In genomic region chr11:74768045-74768444, GRCm38 (mm10) we compare ENCODE assay signal across 8 mouse cellular contexts. TPM values are rescaled to one million over a fixed set of nuclear protein-coding genes. Genes with fewer than 3 reads are reported as not detected.
A peak's percentile ranks its signal among the peaks of the same experiment; 100 is the strongest.
DNase-seq lines count a peak whose midpoint lies in the region; ATAC-seq and TF ChIP-seq lines count a peak whose summit lies in the region.

No protein-coding gene starts in this region.

- no peak overlapping the region for H3K9ac ChIP-seq in kidney, embryonic 14.5 days (ENCODE audit: low read depth, low read length)

- TF ChIP-seq CTCF in kidney, adult 2 months (conservative IDR thresholded peaks at IDR 0.05; ENCODE audit: insufficient read depth, insufficient read length, low read depth, low read length): peak; percentile 67
- peak; percentile 70 for TF ChIP-seq CTCF in bone marrow, adult 2 months (IDR thresholded peaks at IDR 0.05; ENCODE audit: control insufficient read depth, insufficient read depth, low read length)
- TF ChIP-seq CTCF in small intestine, adult 2 months (IDR thresholded peaks at IDR 0.05; ENCODE audit: extremely low read depth, insufficient read length, insufficient replicate concordance, low read depth, low read length): peak; percentile 57; the same call in 1 of the 2 replicates

- H3K27me3 ChIP-seq in kidney, adult 2 months (replicated peaks; ENCODE audit: control insufficient read depth, insufficient read depth, low read length): no peaks in the 10 kb centered on the region
- no peaks in the 10 kb centered on the region for H3K27me3 ChIP-seq in kidney, embryonic 14.5 days (ENCODE audit: control insufficient read depth, insufficient read depth, low read length)
- no peaks in the 10 kb centered on the region for H3K27me3 ChIP-seq in small intestine, adult 2 months (ENCODE audit: control insufficient read depth, insufficient read depth, low read length)

- no peaks in the 10 kb centered on the region for H3K36me3 ChIP-seq in kidney, adult 2 months (ENCODE audit: control insufficient read depth, insufficient read depth, low read length)
- H3K36me3 ChIP-seq in kidney, embryonic 14.5 days (ENCODE audit: control insufficient read depth, insufficient read depth, low read length): no peaks in the 10 kb centered on the region
- no peaks in the 10 kb centered on the region for H3K36me3 ChIP-seq in small intestine, adult 2 months (ENCODE audit: control insufficient read depth, insufficient read depth, low read length)

- WGBS in kidney, adult 2 months: 46% methylated on average over 6 of the region's 6 CpGs
- 43% methylated on average over 5 of the region's 6 CpGs for WGBS in kidney, embryonic 14.5 days
- 47% methylated on average over 6 of the region's 6 CpGs for WGBS in bone marrow, adult 2 months
- WGBS in small intestine, adult 2 months: 43% methylated on average over 6 of the region's 6 CpGs

- H3K4me3 ChIP-seq in kidney, adult 2 months (ENCODE audit: insufficient read depth, low read depth, low read length): no peak overlapping the region
- no peak overlapping the region for H3K4me3 ChIP-seq in kidney, embryonic 14.5 days (ENCODE audit: low read length)
- H3K4me3 ChIP-seq in bone marrow, adult 2 months (replicated peaks; ENCODE audit: control insufficient read depth, low read depth, low read length): no peak overlapping the region
- H3K4me3 ChIP-seq in small intestine, adult 2 months (ENCODE audit: low read depth, low read length): no peak overlapping the region

- ATAC-seq in CD4-positive, CD25-positive, alpha-beta regulatory T cell, adult 4 months: no peak
- ATAC-seq in kidney, embryonic 14.5 days (ENCODE audit: low FRiP score, low TSS enrichment): no peak

- no peak for TF ChIP-seq POLR2A in kidney, adult 2 months (IDR thresholded peaks at IDR 0.05; ENCODE audit: low read depth, low read length)
- TF ChIP-seq POLR2A in bone marrow, adult 2 months (IDR thresholded peaks at IDR 0.05; ENCODE audit: borderline replicate concordance, control insufficient read depth, low read depth, low read length): no peak
- TF ChIP-seq POLR2A in small intestine, adult 2 months (IDR thresholded peaks at IDR 0.05; ENCODE audit: low read depth, low read length): no peak

- no peaks in the 10 kb centered on the region for H3K9me3 ChIP-seq in kidney, embryonic 14.5 days (ENCODE audit: control insufficient read depth, low read length)

- H3K4me1 ChIP-seq in kidney, adult 2 months (ENCODE audit: control insufficient read depth, insufficient read depth, low read length): peaks cover 5% of the 10 kb centered on the region
- no peaks in the 10 kb centered on the region for H3K4me1 ChIP-seq in kidney, embryonic 14.5 days (ENCODE audit: control insufficient read depth, insufficient read depth, low read length)
- H3K4me1 ChIP-seq in bone marrow, adult 2 months (ENCODE audit: control insufficient read depth, insufficient read depth, low read length): peaks cover 2% of the 10 kb centered on the region; the same call in 1 of the 2 replicates
- 0 out of 2 replicates have a peak, but pooled peaks cover 2% of the 10 kb centered on the region for H3K4me1 ChIP-seq in small intestine, adult 2 months (ENCODE audit: control insufficient read depth, insufficient read depth, insufficient read length, low read length)

- H3K27ac ChIP-seq in kidney, adult 2 months (ENCODE audit: insufficient read depth, low read depth, low read length): no peak overlapping the region
- H3K27ac ChIP-seq in kidney, embryonic 14.5 days (ENCODE audit: low read depth, low read length): no peak overlapping the region
- no peak overlapping the region for H3K27ac ChIP-seq in bone marrow, adult 2 months (ENCODE audit: control insufficient read depth, insufficient read depth, low read depth, low read length, poor library complexity)
- no peak overlapping the region for H3K27ac ChIP-seq in small intestine, adult 2 months (ENCODE audit: insufficient read depth, low read depth, low read length)

- no peak overlapping the region for H3K4me2 ChIP-seq in kidney, embryonic 14.5 days (replicated peaks; ENCODE audit: low read depth, low read length)

- DNase-seq in CD4-positive, CD25-positive, alpha-beta regulatory T cell, adult 2 months (ENCODE audit: low read depth, low spot score): peak; percentile 76
- DNase-seq in kidney, adult 2 months: peak; percentile 61
- DNase-seq in kidney, postnatal 25 days: peak; percentile 54 to 68
- DNase-seq in layer of hippocampus, postnatal 14 days (ENCODE audit: low spot score in 2 of 2): no peak

RNA-seq across cellular contexts. Expression of gene Mettl16, which starts 2.6 kb away (rescaled TPM):
- 10 to 100 TPM; 29.2 to 36.8 TPM for polyA plus RNA-seq in CD4-positive, CD25-positive, alpha-beta regulatory T cell, adult 4 months (2017; shearing (Covaris generic))
- polyA plus RNA-seq in kidney, adult 2 months (2012; rRNA removed): 3.2 and 3.8 TPM in 2 replicates
- polyA plus RNA-seq in kidney, embryonic 14.5 days (2014; fragmentation: Nextera tagmentation; extraction: Ambion mirVana): 34.6 and 42.0 TPM in 2 replicates
- 5.4 and 8.4 TPM in 2 replicates for polyA plus RNA-seq in bone marrow, adult 2 months (2011; ENCODE audit: insufficient read depth, insufficient read length, low replicate concordance, missing spikeins)
- polyA plus RNA-seq in small intestine, adult 2 months (2012; rRNA removed): 0.65 and 1.6 TPM in 2 replicates
- total RNA-seq in layer of hippocampus, postnatal 14 days (2021): 10 to 100 TPM; 18.1 to 26.4 TPM

RNA-seq across cellular contexts. Expression of gene Pafah1b1, which starts 43.6 kb away (rescaled TPM):
- 10 to 100 TPM; 63.6 to 82.3 TPM for polyA plus RNA-seq in CD4-positive, CD25-positive, alpha-beta regulatory T cell, adult 4 months (2017; shearing (Covaris generic))
- 20.5 and 26.7 TPM in 2 replicates for polyA plus RNA-seq in kidney, adult 2 months (2012; rRNA removed)
- polyA plus RNA-seq in kidney, embryonic 14.5 days (2014; fragmentation: Nextera tagmentation; extraction: Ambion mirVana): 63.6 and 74.1 TPM in 2 replicates
- 24.4 and 33.6 TPM in 2 replicates for polyA plus RNA-seq in bone marrow, adult 2 months (2011; ENCODE audit: insufficient read depth, insufficient read length, low replicate concordance, missing spikeins)
- polyA plus RNA-seq in small intestine, adult 2 months (2012; rRNA removed): 3.9 and 9.6 TPM in 2 replicates
- total RNA-seq in layer of hippocampus, postnatal 14 days (2021): 100 to 1,000 TPM; 406 to 411 TPM

Comparison
In these comparisons a context has a peak if more than half of its experiments do, and no peak if none do; other contexts are left out.
1. DNase-seq: peak in CD4-positive, CD25-positive, alpha-beta regulatory T cell, adult 2 months (single experiment), kidney, adult 2 months (single experiment) and kidney, postnatal 25 days (2 of 2); none in layer of hippocampus, postnatal 14 days (0 of 2).
2. Peak in every context shown above with its lines, with median percentiles within 50 percentile points of each other: CTCF ChIP-seq.